Mouse (Mus musculus): ENCODE measurements at regions not wholly inside any gene's neighbourhood (a gene's known extent, or its start where the extent isn't known, plus 50 kb on each side); places are given as distances from the start of the nearest gene placed in this dataset.

DNA sequence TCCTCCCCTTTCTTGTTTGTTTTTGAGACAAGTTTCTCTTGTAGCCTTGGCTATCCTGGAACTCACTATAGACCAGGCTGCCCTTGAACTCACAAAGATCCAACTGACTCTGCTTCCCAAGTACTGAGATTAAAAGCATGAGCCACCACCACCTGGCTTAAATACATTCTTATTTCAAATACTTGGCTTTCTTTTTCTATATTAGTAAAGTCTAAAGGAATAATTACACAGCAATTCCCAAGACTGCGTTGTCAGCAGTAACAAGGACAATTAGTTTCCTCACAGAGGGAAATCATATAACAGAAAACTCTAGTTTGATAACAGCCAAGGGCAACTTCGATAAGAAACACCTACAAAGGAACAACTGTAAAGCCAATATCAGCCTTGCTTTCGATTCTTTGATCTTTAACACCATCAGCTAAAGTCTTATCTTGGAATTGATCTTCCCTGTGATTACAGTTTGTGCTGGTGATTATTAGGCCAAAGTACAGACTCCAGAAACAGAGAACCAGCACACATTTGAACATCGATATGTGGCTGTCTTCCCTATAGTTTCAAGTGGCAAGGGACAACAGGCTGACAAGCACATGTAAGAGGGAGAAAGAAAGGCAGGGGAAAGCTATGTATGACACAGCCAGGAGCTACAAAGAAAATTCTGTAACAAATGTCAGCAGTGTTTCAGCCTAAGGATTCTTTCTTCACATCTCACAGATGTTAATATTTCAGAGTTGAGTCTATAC, 76.0 kb upstream of the Malrd1 start:
- no peak for TF ChIP-seq POLR2A (IDR thresholded peaks at IDR 0.05; ENCODE audit: extremely low read depth, insufficient read depth, low read length)
- TF ChIP-seq CTCF (IDR thresholded peaks at IDR 0.05; ENCODE audit: low read depth, low read length) = no peak
- no peak overlapping the region for H3K9ac ChIP-seq (ENCODE audit: low read depth, low read length)
- H3K27ac ChIP-seq (replicated peaks; ENCODE audit: insufficient read depth, low read depth, low read length) = no peak overlapping the region
- no peaks in the 10 kb centered on the region for H3K79me2 ChIP-seq (ENCODE audit: control insufficient read depth, insufficient read depth, low read length)
- WGBS = 36% methylated on average over 4 of the region's 4 CpGs
- no peaks in the 10 kb centered on the region for H3K27me3 ChIP-seq (ENCODE audit: control insufficient read depth, insufficient read depth, low read length)
- H3K36me3 ChIP-seq (ENCODE audit: control insufficient read depth, insufficient read depth, low read length) = no peaks in the 10 kb centered on the region
- DNase-seq (ENCODE audit: extremely low read depth, low read depth, low spot score) = peak; percentile 47
- H3K4me1 ChIP-seq (ENCODE audit: control insufficient read depth, insufficient read depth, low read length) = no peaks in the 10 kb centered on the region
- H3K4me3 ChIP-seq (ENCODE audit: insufficient read depth, low read depth, low read length) = no peak overlapping the region

DNA sequence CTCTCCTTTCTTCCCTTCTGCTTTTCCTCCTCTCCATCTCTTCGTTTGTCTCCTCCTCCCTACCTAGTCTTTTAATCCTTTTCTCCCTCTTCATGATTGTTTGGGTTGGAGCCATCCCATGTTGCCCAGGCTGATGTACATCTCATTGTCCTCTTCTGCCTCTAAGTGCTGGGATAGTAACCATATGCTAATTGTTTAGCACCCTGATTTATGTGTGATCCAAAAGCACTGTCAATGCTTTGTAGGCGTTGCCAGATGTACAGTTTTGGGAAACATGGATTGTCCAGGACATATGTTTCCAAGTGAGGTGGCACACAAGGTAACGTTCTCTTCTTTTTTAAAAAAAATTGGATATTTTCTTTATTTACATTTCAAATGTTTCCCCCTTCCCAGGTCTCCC, 74.5 kb upstream of the Malrd1 start:
- no peaks in the 10 kb centered on the region for H3K4me1 ChIP-seq (ENCODE audit: control insufficient read depth, insufficient read depth, low read length)
- no peak overlapping the region for H3K27ac ChIP-seq (replicated peaks; ENCODE audit: insufficient read depth, low read depth, low read length)
- no peaks in the 10 kb centered on the region for H3K36me3 ChIP-seq (ENCODE audit: control insufficient read depth, insufficient read depth, low read length)
- no peak overlapping the region for H3K4me3 ChIP-seq (ENCODE audit: insufficient read depth, low read depth, low read length)
- WGBS = 77% methylated on average over 3 of the region's 3 CpGs
- DNase-seq (ENCODE audit: extremely low read depth, low read depth, low spot score) = no peak
- no peaks in the 10 kb centered on the region for H3K27me3 ChIP-seq (ENCODE audit: control insufficient read depth, insufficient read depth, low read length)
- no peak overlapping the region for H3K9ac ChIP-seq (ENCODE audit: low read depth, low read length)
- no peaks in the 10 kb centered on the region for H3K79me2 ChIP-seq (ENCODE audit: control insufficient read depth, insufficient read depth, low read length)
- TF ChIP-seq POLR2A (IDR thresholded peaks at IDR 0.05; ENCODE audit: extremely low read depth, insufficient read depth, low read length) = no peak
- TF ChIP-seq CTCF (IDR thresholded peaks at IDR 0.05; ENCODE audit: low read depth, low read length) = no peak

DNA sequence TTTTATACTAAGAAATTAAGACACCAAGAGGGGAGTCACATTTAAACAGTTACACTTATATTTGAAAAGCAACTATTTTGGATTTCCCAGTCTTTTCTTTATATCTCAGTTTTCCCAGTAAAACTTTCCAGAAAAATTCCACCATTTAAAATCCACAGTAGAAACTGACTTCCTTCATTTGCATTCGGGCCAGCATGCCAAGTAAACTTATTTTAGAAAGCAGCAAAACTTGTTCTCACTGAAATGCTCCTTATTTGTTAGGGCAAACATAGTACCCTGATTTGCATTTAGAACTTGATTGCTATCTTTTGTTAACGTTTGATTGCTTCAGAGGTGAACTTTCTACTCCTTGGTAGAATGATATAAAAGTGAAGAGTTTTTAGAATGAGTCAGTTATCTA, 56.9 kb upstream of the Malrd1 start:
- no peak overlapping the region for H3K4me3 ChIP-seq (ENCODE audit: insufficient read depth, low read depth, low read length)
- no peaks in the 10 kb centered on the region for H3K4me1 ChIP-seq (ENCODE audit: control insufficient read depth, insufficient read depth, low read length)
- no peaks in the 10 kb centered on the region for H3K79me2 ChIP-seq (ENCODE audit: control insufficient read depth, insufficient read depth, low read length)
- H3K27me3 ChIP-seq (ENCODE audit: control insufficient read depth, insufficient read depth, low read length) = no peaks in the 10 kb centered on the region
- H3K27ac ChIP-seq (replicated peaks; ENCODE audit: insufficient read depth, low read depth, low read length) = no peak overlapping the region
- no peak overlapping the region for H3K9ac ChIP-seq (ENCODE audit: low read depth, low read length)
- DNase-seq (ENCODE audit: extremely low read depth, low read depth, low spot score) = no peak
- WGBS = 34% methylated on average over 2 of the region's 2 CpGs
- no peaks in the 10 kb centered on the region for H3K36me3 ChIP-seq (ENCODE audit: control insufficient read depth, insufficient read depth, low read length)
- TF ChIP-seq POLR2A (IDR thresholded peaks at IDR 0.05; ENCODE audit: extremely low read depth, insufficient read depth, low read length) (no peak), CTCF (IDR thresholded peaks at IDR 0.05; ENCODE audit: low read depth, low read length) (no peak)
